Mouse (Mus musculus) liver, embryonic 12.5 days (tissue): ENCODE data around the gene Strn. TPM values are rescaled to one million over a fixed set of nuclear protein-coding genes. Genes with fewer than 3 reads are reported as not detected.

Experiments used
- ATAC-seq: fragments of 200-750 bp; cut with Nextera tagmentation; 2 replicates; pipeline ENCODE4 v1.8.0; 2017; ENCODE audit warnings: moderate number of reproducible peaks, mild to moderate bottlenecking, moderate library complexity
- H3K27ac ChIP-seq: fragments of 300-500 bp; sonication (generic); 2 replicates; pipeline ENCODE4 v1.5.1; 2016; ENCODE audit warnings: mild to moderate bottlenecking
- H3K27me3 ChIP-seq: fragments of 300-500 bp; sonication (generic); replicated peaks from 2 replicates; pipeline ENCODE4 v1.6.1; 2016; ENCODE audit warnings: mild to moderate bottlenecking, moderate library complexity
- H3K36me3 ChIP-seq: fragments of 300-500 bp; sonication (generic); 2 replicates; pipeline ENCODE4 v1.6.1; 2016; ENCODE audit warnings: mild to moderate bottlenecking, moderate library complexity
- H3K4me1 ChIP-seq: fragments of 300-500 bp; sonication (generic); 2 replicates; pipeline ENCODE4 v1.6.1; 2016
- H3K4me2 ChIP-seq: fragments of 300-500 bp; sonication (generic); 2 replicates; pipeline ENCODE4 v1.6.1; 2016; ENCODE audit warnings: mild to moderate bottlenecking, moderate library complexity
- H3K4me3 ChIP-seq: fragments of 300-500 bp; sonication (generic); 2 replicates; pipeline ENCODE4 v1.5.1; 2016; ENCODE audit warnings: mild to moderate bottlenecking, moderate library complexity
- H3K9ac ChIP-seq: fragments of 300-500 bp; sonication (generic); 2 replicates; pipeline ENCODE4 v1.6.1; 2016; ENCODE audit warnings: mild to moderate bottlenecking, moderate library complexity
- H3K9me3 ChIP-seq: fragments of 300-500 bp; sonication (generic); replicated peaks from 2 replicates; pipeline ENCODE4 v1.6.1; 2016; ENCODE audit warnings: mild to moderate bottlenecking, moderate library complexity
- WGBS: fragments of 180-500 bp; shearing (Covaris S2); methylation state at CpG from one replicate; pipeline ENCODE4 v1.1.7; 2016; ENCODE audit not compliant: insufficient replicate concordance; 5-methylcytosine and 5-hydroxymethylcytosine counted together
- polyA plus RNA-seq: library from polyadenylated mRNA; unstranded; fragments of >200 nt; fragmentation: Nextera tagmentation; extraction: Ambion mirVana; gene quantifications from 2 replicates; pipeline ENCODE4 v1.2.1, GENCODE M21; 2016

Strn gene
- 4.7 and 4.8 TPM in 2 replicates for polyA plus RNA-seq

DNA sequence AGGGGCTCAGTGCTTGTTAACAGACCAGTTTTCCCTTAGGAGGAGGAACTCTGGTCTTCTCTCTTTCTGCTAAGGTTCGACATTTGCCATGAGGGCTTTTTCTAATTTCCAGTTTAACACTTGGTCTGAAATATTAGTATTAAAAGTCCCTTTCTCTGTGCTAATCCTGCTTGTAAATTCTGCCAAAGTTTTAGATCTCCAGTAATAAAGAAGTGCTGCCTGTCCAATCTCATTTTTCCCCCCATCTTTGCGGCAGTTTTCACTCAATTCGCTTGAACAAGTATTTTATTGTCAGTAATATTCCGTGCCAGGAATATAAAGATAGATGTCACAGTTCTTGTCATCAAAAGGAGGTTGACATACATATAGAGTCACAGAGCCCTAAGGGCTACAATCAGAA is at the start of gene Strn:
TSS of gene Strn (minus strand) at position 101 of the 400 bp plus-strand sequence.
- peak within 1 kb of the TSS; percentile 85 for H3K4me3 ChIP-seq
- H3K9ac ChIP-seq = peak within 1 kb of the TSS; percentile 92
- H3K4me2 ChIP-seq = peak within 1 kb of the TSS; percentile 85
- peaks cover 3% of the 10 kb centered on the region; the same call in 1 of the 2 replicates for H3K36me3 ChIP-seq
- H3K9me3 ChIP-seq = no peaks in the 10 kb centered on the region
- H3K27ac ChIP-seq = peak within 1 kb of the TSS; percentile 93
- WGBS = 39% methylated on average over 4 of the region's 4 CpGs
- H3K27me3 ChIP-seq = no peaks in the 10 kb centered on the region
- no peak for ATAC-seq
- H3K4me1 ChIP-seq = peaks cover 34% of the 10 kb centered on the region

DNA sequence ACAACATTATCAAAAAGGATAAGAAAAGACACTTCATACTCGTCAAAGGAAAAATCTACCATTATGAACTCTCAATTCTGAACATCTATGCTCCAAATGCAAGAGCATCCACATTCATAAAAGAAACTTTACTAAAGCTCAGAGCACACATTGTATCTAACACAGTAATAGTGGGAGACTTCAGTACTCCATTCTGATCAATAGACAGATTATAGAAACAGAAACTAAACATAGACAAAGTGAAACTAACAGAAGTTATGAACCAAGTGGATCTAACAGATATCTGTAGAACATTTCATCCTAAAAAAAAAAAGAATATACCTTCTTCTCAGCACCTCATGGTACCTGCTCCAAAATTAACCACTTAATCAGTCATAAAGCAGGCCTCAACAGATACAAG is 41.8 kb upstream of the Strn start:
- ATAC-seq = no peak
- H3K4me3 ChIP-seq = no peak overlapping the region
- no peaks in the 10 kb centered on the region for H3K9me3 ChIP-seq
- H3K9ac ChIP-seq = no peak overlapping the region
- H3K4me2 ChIP-seq = no peak overlapping the region
- WGBS = 78% methylated on average over 1 of the region's 1 CpGs
- no peak overlapping the region for H3K27ac ChIP-seq
- H3K36me3 ChIP-seq = peaks cover 20% of the 10 kb centered on the region
- H3K4me1 ChIP-seq = no peaks in the 10 kb centered on the region
- no peaks in the 10 kb centered on the region for H3K27me3 ChIP-seq

- H3K9me3 ChIP-seq = no peaks in the 10 kb centered on the region
- no peak overlapping the region for H3K9ac ChIP-seq
- H3K4me2 ChIP-seq = no peak overlapping the region
- H3K27me3 ChIP-seq = no peaks in the 10 kb centered on the region
- no peak for ATAC-seq
- 0 out of 2 replicates have a peak, but pooled peaks cover 3% of the 10 kb centered on the region for H3K4me1 ChIP-seq
- H3K27ac ChIP-seq = no peak overlapping the region
- no peak overlapping the region for H3K4me3 ChIP-seq
- 77% methylated on average over 2 of the region's 2 CpGs for WGBS
- H3K36me3 ChIP-seq = peaks cover 19% of the 10 kb centered on the region
Measured at GRCm38 (mm10) chr17:78772317-78772716, 35.3 kb upstream of the Strn start.

GRCm38 (mm10) chr17:78770932-78771331 is 33.9 kb upstream of the Strn start:
- Histone ChIP-seq H3K9ac (no peak overlapping the region), H3K9me3 (no peaks in the 10 kb centered on the region), H3K4me1 (0 out of 2 replicates have a peak, but pooled peaks cover 3% of the 10 kb centered on the region), H3K4me3 (no peak overlapping the region), H3K4me2 (no peak overlapping the region), H3K27ac (no peak overlapping the region), H3K27me3 (no peaks in the 10 kb centered on the region), H3K36me3 (peaks cover 22% of the 10 kb centered on the region)
- WGBS = 67% methylated on average over 7 of the region's 7 CpGs
- no peak for ATAC-seq

- H3K4me2 ChIP-seq = no peak overlapping the region
- H3K27me3 ChIP-seq = no peaks in the 10 kb centered on the region
- H3K9ac ChIP-seq = no peak overlapping the region
- peaks cover 33% of the 10 kb centered on the region for H3K36me3 ChIP-seq
- H3K4me1 ChIP-seq = 0 out of 2 replicates have a peak, but pooled peaks cover 3% of the 10 kb centered on the region
- no peaks in the 10 kb centered on the region for H3K9me3 ChIP-seq
- ATAC-seq = no peak
- no peak overlapping the region for H3K27ac ChIP-seq
- 79% methylated on average over 3 of the region's 3 CpGs for WGBS
- H3K4me3 ChIP-seq = no peak overlapping the region
Measured at GRCm38 (mm10) chr17:78769341-78769740, 32.3 kb upstream of the Strn start.

DNA sequence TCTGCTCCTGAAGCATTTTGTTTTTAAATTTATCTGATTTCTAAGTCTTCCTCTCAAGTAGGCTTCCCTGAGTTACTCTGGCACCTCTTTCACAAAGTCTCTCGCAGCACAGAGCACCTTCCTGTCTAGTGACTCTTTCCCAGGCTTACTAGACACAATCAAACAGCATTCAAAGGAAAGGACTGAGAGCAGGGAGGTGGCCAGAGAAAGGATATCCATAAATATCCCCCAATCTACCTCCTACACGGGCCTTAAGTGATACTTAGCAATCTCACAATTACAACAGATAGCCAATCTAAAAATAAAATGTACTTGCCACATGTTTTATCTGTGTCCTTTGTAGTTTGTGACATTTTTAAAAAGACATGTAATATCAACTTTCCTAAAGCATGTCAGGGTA is 31.9 kb upstream of the Strn start:
- no peak for ATAC-seq
- H3K4me3 ChIP-seq = no peak overlapping the region
- no peak overlapping the region for H3K4me2 ChIP-seq
- 52% methylated on average over 2 of the region's 2 CpGs for WGBS
- no peak overlapping the region for H3K9ac ChIP-seq
- no peaks in the 10 kb centered on the region for H3K9me3 ChIP-seq
- H3K27me3 ChIP-seq = no peaks in the 10 kb centered on the region
- H3K36me3 ChIP-seq = peaks cover 37% of the 10 kb centered on the region
- H3K4me1 ChIP-seq = 0 out of 2 replicates have a peak, but pooled peaks cover 3% of the 10 kb centered on the region
- no peak overlapping the region for H3K27ac ChIP-seq

GRCm38 (mm10) chr17:78767546-78767945 is 30.6 kb upstream of the Strn start:
- H3K4me2 ChIP-seq = no peak overlapping the region
- H3K9ac ChIP-seq = no peak overlapping the region
- no peaks in the 10 kb centered on the region for H3K27me3 ChIP-seq
- 66% methylated on average over 8 of the region's 8 CpGs for WGBS
- no peaks in the 10 kb centered on the region for H3K9me3 ChIP-seq
- no peak for ATAC-seq
- H3K36me3 ChIP-seq = peaks cover 36% of the 10 kb centered on the region
- H3K27ac ChIP-seq = no peak overlapping the region
- H3K4me1 ChIP-seq = 0 out of 2 replicates have a peak, but pooled peaks cover 3% of the 10 kb centered on the region
- H3K4me3 ChIP-seq = no peak overlapping the region

DNA sequence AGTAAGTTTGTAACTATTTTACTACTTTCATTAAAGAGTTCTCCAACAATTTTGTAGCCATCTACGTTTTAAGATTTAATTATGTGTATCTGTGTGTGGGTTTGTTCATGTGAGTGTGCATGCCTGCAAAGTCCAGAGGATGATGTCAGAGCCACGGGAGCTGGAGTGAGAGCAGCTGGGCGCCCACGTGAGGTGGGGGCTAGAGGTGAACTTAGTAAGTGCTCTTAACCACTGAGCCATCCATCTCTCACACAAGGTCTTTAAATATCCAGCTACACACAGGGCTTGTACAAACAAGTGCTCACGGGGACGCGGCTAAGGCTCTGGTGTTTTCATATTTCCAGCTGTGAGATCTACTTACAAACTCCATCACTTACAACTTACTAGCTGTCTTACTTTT is 29.1 kb upstream of the Strn start:
- Histone ChIP-seq H3K9me3 (no peaks in the 10 kb centered on the region), H3K4me1 (0 out of 2 replicates have a peak, but pooled peaks cover 3% of the 10 kb centered on the region), H3K27me3 (no peaks in the 10 kb centered on the region), H3K36me3 (peaks cover 37% of the 10 kb centered on the region), H3K4me3 (no peak overlapping the region), H3K4me2 (no peak overlapping the region), H3K9ac (no peak overlapping the region), H3K27ac (no peak overlapping the region)
- ATAC-seq = no peak
- WGBS = 81% methylated on average over 7 of the region's 7 CpGs

DNA sequence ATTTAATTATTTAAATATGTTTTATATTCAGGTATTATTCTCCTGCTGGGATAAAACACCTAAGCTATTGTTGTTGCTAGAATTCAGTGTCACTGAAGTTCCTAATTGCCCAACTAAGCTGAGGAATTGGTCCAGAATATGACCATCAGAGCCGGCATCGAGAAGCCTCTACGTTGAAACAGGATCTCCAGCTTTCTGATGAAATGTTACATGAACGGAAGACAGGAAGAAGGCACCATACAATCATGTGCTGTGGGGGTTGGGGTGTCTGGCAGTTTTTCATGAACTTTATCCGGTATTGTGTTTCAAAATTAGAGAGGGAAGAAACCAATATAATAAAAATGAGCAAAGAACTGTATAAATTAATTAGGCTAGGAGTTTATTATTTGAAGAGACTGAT is 26.3 kb upstream of the Strn start:
- H3K4me1 ChIP-seq = no peaks in the 10 kb centered on the region
- no peak for ATAC-seq
- no peak overlapping the region for H3K4me2 ChIP-seq
- no peaks in the 10 kb centered on the region for H3K27me3 ChIP-seq
- no peaks in the 10 kb centered on the region for H3K9me3 ChIP-seq
- no peak overlapping the region for H3K4me3 ChIP-seq
- H3K9ac ChIP-seq = no peak overlapping the region
- H3K27ac ChIP-seq = no peak overlapping the region
- peaks cover 47% of the 10 kb centered on the region for H3K36me3 ChIP-seq
- 87% methylated on average over 5 of the region's 5 CpGs for WGBS

GRCm38 (mm10) chr17:78752938-78753655 is 16.1 kb upstream of the Strn start:
- no peak overlapping the region for H3K9ac ChIP-seq
- H3K27me3 ChIP-seq = no peaks in the 10 kb centered on the region
- H3K4me3 ChIP-seq = no peak overlapping the region
- H3K4me2 ChIP-seq = no peak overlapping the region
- no peaks in the 10 kb centered on the region for H3K9me3 ChIP-seq
- H3K4me1 ChIP-seq = no peaks in the 10 kb centered on the region
- no peak overlapping the region for H3K27ac ChIP-seq
- ATAC-seq = no peak
- peaks cover 46% of the 10 kb centered on the region for H3K36me3 ChIP-seq
- 84% methylated on average over 17 of the region's 17 CpGs for WGBS

GRCm38 (mm10) chr17:78752064-78752463 is 15.1 kb upstream of the Strn start:
- no peak overlapping the region for H3K9ac ChIP-seq
- H3K4me3 ChIP-seq = no peak overlapping the region
- H3K36me3 ChIP-seq = peaks cover 41% of the 10 kb centered on the region
- no peaks in the 10 kb centered on the region for H3K27me3 ChIP-seq
- no peaks in the 10 kb centered on the region for H3K4me1 ChIP-seq
- WGBS = 70% methylated on average over 10 of the region's 10 CpGs
- no peak overlapping the region for H3K4me2 ChIP-seq
- no peak overlapping the region for H3K27ac ChIP-seq
- no peak for ATAC-seq
- no peaks in the 10 kb centered on the region for H3K9me3 ChIP-seq

DNA sequence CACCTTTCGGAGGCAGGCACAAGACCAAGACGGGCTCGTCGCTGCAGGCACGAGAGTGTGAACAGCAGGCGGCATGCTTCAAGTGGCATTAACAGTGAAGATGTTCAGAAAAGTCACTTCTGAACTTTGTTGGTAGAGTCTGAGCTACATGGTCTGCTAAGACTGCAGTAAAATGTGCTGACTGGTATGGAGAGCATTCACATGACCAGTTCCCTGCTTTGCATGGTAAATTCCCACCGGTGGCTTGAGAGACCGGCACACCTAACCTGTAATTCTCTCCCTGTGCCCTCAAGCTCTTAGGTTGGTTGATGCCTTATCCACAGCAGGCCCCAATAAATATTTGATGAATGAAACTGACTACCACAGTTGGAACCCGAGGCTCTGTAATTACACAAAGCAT is 11.4 kb upstream of the Strn start:
- no peak overlapping the region for H3K9ac ChIP-seq
- no peak overlapping the region for H3K4me3 ChIP-seq
- H3K27me3 ChIP-seq = no peaks in the 10 kb centered on the region
- 84% methylated on average over 9 of the region's 9 CpGs for WGBS
- H3K36me3 ChIP-seq = peaks cover 22% of the 10 kb centered on the region
- no peak overlapping the region for H3K4me2 ChIP-seq
- H3K4me1 ChIP-seq = no peaks in the 10 kb centered on the region
- no peak overlapping the region for H3K27ac ChIP-seq
- H3K9me3 ChIP-seq = no peaks in the 10 kb centered on the region
- ATAC-seq = no peak
